Mouse (Mus musculus) CD4-positive naive resting alpha-beta T cell, adult 76 days (primary cell): Measurements from ENCODE around the gene Ddn. TPM values are rescaled to one million over a fixed set of nuclear protein-coding genes. Genes with fewer than 3 reads are reported as not detected.

Experiments
- total RNA-seq: library from RNA; stranded (reverse); gene quantifications from one replicate; pipeline ENCODE4 v1.2.4, GENCODE M21; 2023

Gene Ddn
- 0.23 TPM for total RNA-seq

GRCm38 (mm10) chr15:98809390-98809789, at the start of gene Ddn:
Gene Ddn, minus strand, starts transcription at chr15:98809490.

GRCm38 (mm10) chr15:98830736-98831683, 21.7 kb upstream of the Ddn start, which contains the start of gene Prkag1:
Gene Prkag1, minus strand, starts transcription at chr15:98831521.

GRCm38 (mm10) chr15:98789661-98790535, 19.4 kb downstream of the Ddn start, which contains the start of gene Wnt1:
Gene Wnt1, plus strand, starts transcription at chr15:98789857.

GRCm38 (mm10) chr15:98777762-98778161, 31.5 kb downstream of the Ddn start, which contains the start of gene Wnt10b:
Gene Wnt10b, minus strand, starts transcription at chr15:98778150.

GRCm38 (mm10) chr15:98762670-98763529, 46.4 kb downstream of the Ddn start, which contains the start of gene Arf3:
Gene Arf3, minus strand, starts transcription at chr15:98763214.

Other genes starting within 250 kb of the Ddn start
- gene Ccnt1, start 238.6 kb downstream of the Ddn start, total RNA-seq: 167 TPM
- gene 4930415O20Rik, start 238.5 kb downstream of the Ddn start, total RNA-seq: not detected
- gene Adcy6, start 199.4 kb downstream of the Ddn start, total RNA-seq: 37.8 TPM
- gene Cacnb3, start 178.7 kb downstream of the Ddn start, total RNA-seq: 1.5 TPM
- 148 TPM for gene Ddx23, start 146.6 kb downstream of the Ddn start, total RNA-seq
- gene Rnd1, start 132.0 kb downstream of the Ddn start, total RNA-seq: 1.2 TPM
- not detected for gene Ccdc65, start 101.3 kb downstream of the Ddn start, total RNA-seq
- gene Fkbp11, start 81.3 kb downstream of the Ddn start, total RNA-seq: 4.2 TPM
- gene Arf3, start 46.3 kb downstream of the Ddn start, total RNA-seq: 85.5 TPM
- gene Wnt10b, start 31.3 kb downstream of the Ddn start, total RNA-seq: 0.56 TPM
- not detected for gene Wnt1, start 19.6 kb downstream of the Ddn start, total RNA-seq
- 122 TPM for gene Prkag1, start 22.0 kb upstream of the Ddn start, total RNA-seq
- 276 TPM for gene Kmt2d, start 61.7 kb upstream of the Ddn start, total RNA-seq
- 24.9 TPM for gene Rhebl1, start 85.0 kb upstream of the Ddn start, total RNA-seq
- not detected for gene Dhh, start 89.0 kb upstream of the Ddn start, total RNA-seq
- gene Lmbr1l, start 108.7 kb upstream of the Ddn start, total RNA-seq: 388 TPM
- 217 TPM for gene Tuba1b, start 125.1 kb upstream of the Ddn start, total RNA-seq
- not detected for gene Gm49450, start 144.1 kb upstream of the Ddn start, total RNA-seq
- gene Tuba1a, start 144.2 kb upstream of the Ddn start, total RNA-seq: 261 TPM
- gene Tuba1c, start 220.4 kb upstream of the Ddn start, total RNA-seq: 64.0 TPM
- gene Prph, start 245.7 kb upstream of the Ddn start, total RNA-seq: not detected